Mouse (Mus musculus) erythroblast, embryonic 14.5 days (primary cell): ENCODE measurements around the gene Htr6.

ENCODE experiments used
- GATA1 ChIP-seq: IDR thresholded peaks from 2 replicates; pipeline ENCODE4 v1.6.1; 2012; ENCODE audit warnings: low read length, inconsistent platforms, mixed read lengths
- TAL1 ChIP-seq: IDR thresholded peaks from 3 replicates; pipeline ENCODE4 v1.6.1; 2012; ENCODE audit warnings: low read length, inconsistent platforms, mixed read lengths

- TF ChIP-seq GATA1 (no peak), TAL1 (no peak)
Observed at GRCm38 (mm10) chr4:139100326-139100725, 25.0 kb upstream of the Htr6 start.
